Mouse (Mus musculus): ENCODE measurements around the gene Rhou. TPM values are rescaled to one million over a fixed set of nuclear protein-coding genes. Genes with fewer than 3 reads are reported as not detected.

Rhou gene
- total and polyA plus RNA-seq, 3 experiments = 0.08 to 0.16 TPM; not detected in 1

DNA sequence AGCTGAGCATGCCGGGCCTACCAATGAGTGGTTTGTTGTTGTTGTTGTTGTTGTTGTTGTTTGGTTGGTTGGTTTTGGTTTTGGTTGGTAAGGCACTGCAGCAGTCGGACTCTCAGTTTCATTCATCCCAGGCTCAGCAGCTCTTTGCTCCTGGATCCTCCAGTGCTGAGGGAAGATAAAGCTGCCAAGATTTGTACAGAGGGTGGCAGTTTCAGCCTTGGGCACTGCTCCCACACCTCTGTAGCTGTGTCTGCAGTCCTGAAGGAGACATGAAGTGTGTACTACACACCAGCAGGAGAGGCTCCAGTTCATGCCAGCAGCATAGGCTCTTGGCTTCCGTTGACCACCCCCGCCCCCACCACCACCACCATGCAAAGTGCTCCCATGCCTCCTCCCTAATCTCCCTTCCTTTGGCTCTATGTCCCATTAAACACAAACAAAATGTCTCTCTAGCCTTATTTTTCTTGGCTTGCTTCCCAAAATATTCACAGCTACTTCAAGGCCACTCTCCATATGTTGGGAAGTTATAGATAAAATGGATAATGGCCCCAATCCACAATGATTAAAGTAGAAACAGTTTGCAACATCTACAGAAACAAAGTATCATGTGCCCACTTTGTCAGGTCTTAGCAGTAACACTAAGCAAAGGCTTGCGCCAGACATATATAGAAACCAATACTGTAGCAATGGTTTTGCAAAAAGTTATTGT is 2.2 kb upstream of the Rhou start:
- peaks cover 68% of the 10 kb centered on the region for H3K27me3 ChIP-seq (replicated peaks)
- H3K27ac ChIP-seq (ENCODE audit: insufficient read depth, low read depth) = no peak overlapping the region
- no peak overlapping the region for H3K4me2 ChIP-seq (ENCODE audit: insufficient read depth, low read depth, poor library complexity, severe bottlenecking)
- H3K9me3 ChIP-seq (replicated peaks; ENCODE audit: low read length) = peaks cover 6% of the 10 kb centered on the region
- H3K9ac ChIP-seq (ENCODE audit: insufficient read depth, low read depth) = no peak overlapping the region
- peaks cover 4 to 6% of the 10 kb centered on the region in 2 experiments for H3K4me1 ChIP-seq (ENCODE audit: control insufficient read depth in 1 of 2, insufficient read depth in 2 of 2)
- TF ChIP-seq NRF1 (IDR thresholded peaks at IDR 0.05; ENCODE audit: low read depth, low read length) (no peak), USF1 (IDR thresholded peaks at IDR 0.05; ENCODE audit: low read depth, low read length) (no peak), PAX5 (IDR thresholded peaks at IDR 0.05; ENCODE audit: low read length) (no peak), TBP (conservative IDR thresholded peaks at IDR 0.05; ENCODE audit: low read depth, low read length) (no peak), KAT2A (IDR thresholded peaks at IDR 0.05; ENCODE audit: insufficient replicate concordance, low read length) (no peak), TCF12 (IDR thresholded peaks at IDR 0.05; ENCODE audit: low read depth, low read length) (no peak), POLR2A (IDR thresholded peaks at IDR 0.05; ENCODE audit: low read depth, low read length) (no peak), MEF2A (IDR thresholded peaks at IDR 0.05; ENCODE audit: borderline replicate concordance, low read depth, low read length) (no peak)
- H3K79me2 ChIP-seq (replicated peaks; ENCODE audit: control insufficient read depth, extremely low read depth, insufficient read depth, poor library complexity, severe bottlenecking) = no peaks in the 10 kb centered on the region
- DNase-seq (ENCODE audit: extremely low read depth) = no peak
- in situ Hi-C loops (cut with MboI; ENCODE audit: low pct_ligation_motif_present, low pct_unique_long_range_greater_than_20kb, low sequenced_read_pairs) (loop anchor here (5.0 kb wide), 1 partner anchor 116 kb away; no protein-coding TSS in a partner anchor), dilution Hi-C loops (cut with MboI; ENCODE audit: extremely low pct_ligation_motif_present, extremely low pct_unique_long_range_greater_than_20kb, low sequenced_read_pairs) (no loop called here)
- H3K36me3 ChIP-seq (replicated peaks in 1 of 2; ENCODE audit: control insufficient read depth in 1 of 2, insufficient read depth in 1 of 2, low read length in 1 of 2) = no peaks in the 10 kb centered on the region
- H3K4me3 ChIP-seq (replicated peaks in 1 of 3; ENCODE audit: low read depth in 2 of 3, low read length in 2 of 3, poor library complexity in 1 of 3) = no peak overlapping the region

GRCm38 (mm10) chr8:123652641-123653040 is 1.1 kb upstream of the Rhou start:
- Histone ChIP-seq H3K36me3 (replicated peaks in 1 of 2; ENCODE audit: control insufficient read depth in 1 of 2, insufficient read depth in 1 of 2, low read length in 1 of 2) (no peaks in the 10 kb centered on the region), H3K4me3 (replicated peaks in 1 of 3; ENCODE audit: low read depth in 2 of 3, low read length in 2 of 3, poor library complexity in 1 of 3) (no peak overlapping the region), H3K27me3 (replicated peaks) (peaks cover 60% of the 10 kb centered on the region), H3K9me3 (replicated peaks; ENCODE audit: low read length) (peaks cover 6% of the 10 kb centered on the region), H3K4me2 (ENCODE audit: insufficient read depth, low read depth, poor library complexity, severe bottlenecking) (no peak overlapping the region), H3K9ac (ENCODE audit: insufficient read depth, low read depth) (no peak overlapping the region), H3K4me1 (ENCODE audit: control insufficient read depth in 1 of 2, insufficient read depth in 2 of 2) (peaks cover 3% of the 10 kb centered on the region in 2 experiments; a peak in 1 of 4 replicates), H3K79me2 (replicated peaks; ENCODE audit: control insufficient read depth, extremely low read depth, insufficient read depth, poor library complexity, severe bottlenecking) (no peaks in the 10 kb centered on the region), H3K27ac (ENCODE audit: insufficient read depth, low read depth) (no peak overlapping the region)
- in situ Hi-C loops (cut with MboI; ENCODE audit: low pct_ligation_motif_present, low pct_unique_long_range_greater_than_20kb, low sequenced_read_pairs) (loop anchor here (5.0 kb wide), 1 partner anchor 115 kb away; no protein-coding TSS in a partner anchor), dilution Hi-C loops (cut with MboI; ENCODE audit: extremely low pct_ligation_motif_present, extremely low pct_unique_long_range_greater_than_20kb, low sequenced_read_pairs) (no loop called here)
- TF ChIP-seq ETS1 (conservative IDR thresholded peaks at IDR 0.05; ENCODE audit: low read depth, low read length) (no peak), RAD21 (IDR thresholded peaks at IDR 0.05; ENCODE audit: low read depth, low read length) (peak; percentile 4), GABPA (IDR thresholded peaks at IDR 0.05; ENCODE audit: insufficient replicate concordance, low read depth, low read length) (no peak), CTCF (conservative IDR thresholded peaks at IDR 0.05 in 1 of 2, IDR thresholded peaks at IDR 0.05 in 1 of 2; ENCODE audit: low read depth in 2 of 2, low read length in 2 of 2) (peak in 1 of 2 experiments; percentile 38; a peak in 2 of 4 replicates), SMC3 (IDR thresholded peaks at IDR 0.05; ENCODE audit: low read depth, low read length) (peak; percentile 14; the same call in 1 of the 2 replicates)
- no peak for DNase-seq (ENCODE audit: extremely low read depth)

All from CH12.LX (cell line).